Mouse (Mus musculus) liver, adult 2 months (tissue): ENCODE results near the gene Wscd2.

Experiments
- CTCF ChIP-seq: fragments of 200-500 bp; IDR thresholded peaks from 2 replicates; pipeline ENCODE4 v1.5.1; 2011; ENCODE audit warnings: low read depth, low read length, control low read depth
- POLR2A ChIP-seq: fragments of 200-500 bp; IDR thresholded peaks from 2 replicates; pipeline ENCODE4 v1.6.1; 2011; ENCODE audit warnings: low read length, control low read depth; ENCODE audit not compliant: insufficient read depth; ENCODE audit errors: extremely low read depth

DNA sequence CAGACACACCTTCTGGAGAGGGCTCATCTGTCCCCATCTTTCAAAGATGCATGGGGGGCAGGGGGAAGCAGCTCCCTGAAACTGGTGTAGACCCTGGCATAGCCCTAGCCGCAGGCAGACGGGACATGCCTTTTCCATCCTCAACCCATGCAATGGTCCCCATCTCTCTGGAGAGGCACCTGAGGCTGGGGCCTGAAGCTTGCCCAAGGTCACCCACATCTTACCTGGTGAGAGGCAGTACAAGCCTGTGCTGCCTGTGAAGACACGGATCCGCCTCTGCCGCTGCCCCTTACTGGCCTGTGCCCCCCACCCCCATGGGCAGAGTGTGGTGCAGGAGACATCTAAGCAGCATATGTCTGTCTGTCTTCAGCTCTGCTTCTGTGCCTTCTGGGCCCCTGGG lies 136.9 kb downstream of the Wscd2 start:
- no peak for TF ChIP-seq CTCF
- no peak for TF ChIP-seq POLR2A
